Mouse (Mus musculus) G1E (cell line): ENCODE results near the gene Tfap2b.

Experiments
- CTCF ChIP-seq: IDR thresholded peaks from 2 replicates; pipeline ENCODE4 v1.5.1; 2012; ENCODE audit warnings: low read depth, low read length, inconsistent platforms, mixed read lengths
- GATA1 ChIP-seq: IDR thresholded peaks from 2 replicates; pipeline ENCODE4 v1.6.1; 2012; ENCODE audit warnings: borderline replicate concordance, low read length, inconsistent platforms, mixed read lengths

DNA sequence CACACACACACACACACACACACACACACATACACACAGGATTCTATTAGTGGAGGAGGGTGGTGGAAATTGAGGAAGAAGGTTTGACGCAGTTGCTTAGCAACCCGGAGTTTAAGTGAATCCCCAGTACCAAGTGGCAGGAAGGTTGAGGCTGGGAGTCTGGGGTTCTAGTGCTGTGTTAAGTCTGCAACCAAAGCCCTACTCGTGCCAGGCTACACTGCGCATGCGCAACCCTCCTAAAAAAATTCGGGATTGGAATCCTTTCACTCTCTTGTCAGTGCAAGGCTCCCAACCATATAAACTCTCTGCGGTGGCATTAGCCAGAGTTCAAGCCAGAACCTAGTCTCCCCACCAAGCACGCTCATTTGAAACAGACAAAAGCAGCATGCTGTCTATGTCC lies 18.0 kb downstream of the Tfap2b start:
- TF ChIP-seq CTCF = no peak
- no peak for TF ChIP-seq GATA1
